Mouse (Mus musculus) liver, adult 2 months (tissue): ENCODE data around the gene Adgrf3. TPM values are rescaled to one million over a fixed set of nuclear protein-coding genes. Genes with fewer than 3 reads are reported as not detected.

Experiments used
- DNase-seq: peaks from one replicate; pipeline ENCODE4 v3.0.0-alpha.2; 2011; ENCODE audit warnings: low read depth, low spot score; ENCODE audit errors: extremely low read depth
- H3K27ac ChIP-seq: fragments of 200-500 bp; replicated peaks from 2 replicates; pipeline ENCODE4 v1.5.1; 2012; ENCODE audit warnings: low read depth, mild to moderate bottlenecking, control low read depth, inconsistent platforms, low read length; ENCODE audit not compliant: insufficient read depth
- H3K27me3 ChIP-seq: fragments of 200-500 bp; 2 replicates; pipeline ENCODE4 v1.6.1; 2012; ENCODE audit warnings: mild to moderate bottlenecking, moderate library complexity, low read length, inconsistent platforms; ENCODE audit not compliant: control insufficient read depth, insufficient read depth
- H3K36me3 ChIP-seq: fragments of 200-500 bp; 2 replicates; pipeline ENCODE4 v1.6.1; 2012; ENCODE audit warnings: low read length, inconsistent platforms; ENCODE audit not compliant: control insufficient read depth, insufficient read depth
- H3K4me1 ChIP-seq: fragments of 200-500 bp; 2 replicates; pipeline ENCODE4 v1.6.1; 2011; ENCODE audit warnings: low read length; ENCODE audit not compliant: control insufficient read depth, insufficient read depth
- H3K4me3 ChIP-seq: fragments of 200-500 bp; 2 replicates; pipeline ENCODE4 v1.5.1; 2011; ENCODE audit warnings: low read depth, mild to moderate bottlenecking, control low read depth, low read length, moderate library complexity; ENCODE audit not compliant: insufficient read depth
- H3K79me2 ChIP-seq: fragments of 200-500 bp; 2 replicates; pipeline ENCODE4 v1.6.1; 2012; ENCODE audit warnings: inconsistent platforms, mild to moderate bottlenecking, low read length, moderate library complexity; ENCODE audit not compliant: control insufficient read depth, insufficient read depth
- H3K9ac ChIP-seq: fragments of 200-500 bp; 2 replicates; pipeline ENCODE4 v1.6.1; 2012; ENCODE audit warnings: low read depth, mild to moderate bottlenecking, control low read depth, inconsistent platforms, low read length
- CTCF ChIP-seq: fragments of 200-500 bp; IDR thresholded peaks from 2 replicates; pipeline ENCODE4 v1.5.1; 2011; ENCODE audit warnings: low read depth, low read length, control low read depth
- POLR2A ChIP-seq: fragments of 200-500 bp; IDR thresholded peaks from 2 replicates; pipeline ENCODE4 v1.6.1; 2011; ENCODE audit warnings: low read length, control low read depth; ENCODE audit not compliant: insufficient read depth; ENCODE audit errors: extremely low read depth
- WGBS: fragments of 180-500 bp; shearing (Covaris S2); methylation state at CpG from one replicate; pipeline ENCODE4 v1.1.7; 2018; 5-methylcytosine and 5-hydroxymethylcytosine counted together
- polyA plus RNA-seq: library from polyadenylated mRNA; depleted of rRNA; stranded (reverse); fragments of >200 nt; gene quantifications from 2 replicates; pipeline ENCODE4 v1.2.3, GENCODE M21; 2012; rRNA removed
- total RNA-seq: library from RNA; depleted of rRNA; stranded (reverse); fragments of >200 nt; gene quantifications from 2 replicates; pipeline ENCODE4 v1.2.3, GENCODE M21; 2014; rRNA removed

Adgrf3 gene
- total RNA-seq = not detected in 2 replicates
- not detected in 2 replicates for polyA plus RNA-seq

DNA sequence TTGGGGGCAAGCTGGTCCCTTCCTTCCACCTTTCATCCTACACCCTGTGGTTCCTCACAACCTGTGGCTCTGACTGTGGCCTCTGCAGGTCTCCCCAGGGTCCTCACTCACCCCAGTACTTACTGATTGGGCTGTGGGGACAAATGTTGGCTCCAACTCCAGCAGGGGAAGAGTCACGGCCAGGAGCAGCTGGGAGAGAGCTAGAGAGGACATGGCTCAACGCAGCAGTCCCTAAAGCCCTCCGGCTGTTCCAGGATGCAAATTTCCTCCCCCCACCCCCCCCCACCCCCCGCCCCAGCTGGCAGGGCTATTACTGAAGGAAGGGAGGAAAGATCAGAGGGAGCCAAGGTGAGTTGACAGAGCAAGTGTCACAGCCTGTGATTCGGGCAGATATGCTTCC, at the start of gene Adgrf3:
TSS of gene Adgrf3 (minus strand) at position 230 of the 400 bp plus-strand sequence.
- TF ChIP-seq POLR2A (no peak), CTCF (no peak)
- Histone ChIP-seq H3K36me3 (no peaks in the 10 kb centered on the region), H3K4me1 (no peaks in the 10 kb centered on the region), H3K79me2 (no peaks in the 10 kb centered on the region), H3K27me3 (no peaks in the 10 kb centered on the region), H3K9ac (no peak within 1 kb of the TSS), H3K4me3 (no peak within 1 kb of the TSS), H3K27ac (no peak within 1 kb of the TSS)
- 80% methylated on average over 5 of the region's 5 CpGs for WGBS
- no peak for DNase-seq

DNA sequence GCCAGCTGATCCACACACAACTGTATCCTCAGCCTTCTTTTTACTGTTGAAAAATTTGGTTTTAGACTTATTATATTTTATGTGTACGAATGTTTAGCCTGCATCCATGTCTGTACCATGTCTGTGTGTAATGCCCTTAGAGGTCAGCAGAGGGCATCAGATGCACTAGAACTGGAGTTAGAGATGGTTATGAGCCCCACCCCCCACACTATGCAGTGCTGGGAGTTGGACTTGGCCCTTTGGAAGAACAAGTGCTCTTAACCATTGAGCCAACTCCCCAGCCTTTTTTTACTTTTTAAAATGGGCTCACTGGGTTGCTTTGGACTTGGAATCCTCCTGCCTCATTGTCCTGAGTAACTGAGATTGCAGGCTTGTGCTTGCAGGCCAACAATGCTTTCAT, 42.1 kb upstream of the Adgrf3 start:
- Histone ChIP-seq H3K4me1 (peaks cover 7% of the 10 kb centered on the region), H3K27me3 (no peaks in the 10 kb centered on the region), H3K27ac (no peak overlapping the region), H3K36me3 (peaks cover 7% of the 10 kb centered on the region), H3K4me3 (no peak overlapping the region), H3K79me2 (peaks cover 17% of the 10 kb centered on the region; the same call in 1 of the 2 replicates), H3K9ac (no peak overlapping the region)
- TF ChIP-seq CTCF = 0 out of 2 replicates have a peak, but pooled peaks have one; percentile 41
- no peak for TF ChIP-seq POLR2A
- 91% methylated on average over 1 of the region's 1 CpGs for WGBS
- peak; percentile 94 for DNase-seq

DNA sequence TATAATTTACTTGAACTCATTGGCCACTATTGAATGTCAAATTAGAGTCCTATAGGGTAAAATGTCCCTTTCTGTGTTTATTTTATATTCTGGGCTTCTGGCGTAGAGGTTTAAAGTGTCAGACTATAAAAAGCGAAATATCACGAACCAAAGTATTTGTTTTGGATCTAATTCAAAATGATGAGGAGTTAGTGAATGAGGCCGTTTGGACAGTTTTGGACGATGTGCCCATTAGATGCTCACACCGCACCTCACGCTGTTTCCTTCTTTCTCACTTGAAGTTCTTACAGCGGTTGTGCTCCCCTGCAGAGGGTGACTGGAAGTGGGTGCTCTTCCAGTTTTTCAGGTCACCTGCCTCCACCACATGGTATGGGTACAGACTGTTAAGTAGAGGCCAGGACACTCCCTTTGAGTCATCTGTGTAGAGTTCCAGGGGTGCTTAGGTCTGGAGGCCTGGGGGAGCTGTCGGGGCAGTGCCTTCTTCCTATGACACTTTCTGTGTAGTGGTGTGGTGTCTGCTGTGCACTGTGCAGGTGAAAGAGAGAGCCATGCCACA, 40.4 kb upstream of the Adgrf3 start:
- H3K27ac ChIP-seq = no peak overlapping the region

GRCm38 (mm10) chr5:30243741-30244140, 38.2 kb upstream of the Adgrf3 start:
- TF ChIP-seq POLR2A (no peak), CTCF (peak; percentile 49; the same call in 1 of the 2 replicates)
- no peak overlapping the region for H3K27ac ChIP-seq
- peak; percentile 64 for DNase-seq
- no peaks in the 10 kb centered on the region for H3K27me3 ChIP-seq
- H3K79me2 ChIP-seq = peaks cover 25% of the 10 kb centered on the region; the same call in 1 of the 2 replicates
- H3K9ac ChIP-seq = no peak overlapping the region
- no peak overlapping the region for H3K4me3 ChIP-seq
- H3K36me3 ChIP-seq = no peaks in the 10 kb centered on the region; the same call in 1 of the 2 replicates
- 50% methylated on average over 9 of the region's 9 CpGs for WGBS
- H3K4me1 ChIP-seq = peaks cover 17% of the 10 kb centered on the region

More for the DNA sequence above, 40.4 kb upstream of the Adgrf3 start:
- peaks cover 4% of the 10 kb centered on the region for H3K36me3 ChIP-seq
- H3K79me2 ChIP-seq = peaks cover 24% of the 10 kb centered on the region; the same call in 1 of the 2 replicates
- TF ChIP-seq POLR2A (no peak), CTCF (no peak)
- H3K9ac ChIP-seq = no peak overlapping the region
- H3K4me3 ChIP-seq = no peak overlapping the region
- H3K4me1 ChIP-seq = peaks cover 14% of the 10 kb centered on the region
- WGBS = 36% methylated on average over 9 of the region's 9 CpGs
- DNase-seq = peak; percentile 59
- H3K27me3 ChIP-seq = no peaks in the 10 kb centered on the region

DNA sequence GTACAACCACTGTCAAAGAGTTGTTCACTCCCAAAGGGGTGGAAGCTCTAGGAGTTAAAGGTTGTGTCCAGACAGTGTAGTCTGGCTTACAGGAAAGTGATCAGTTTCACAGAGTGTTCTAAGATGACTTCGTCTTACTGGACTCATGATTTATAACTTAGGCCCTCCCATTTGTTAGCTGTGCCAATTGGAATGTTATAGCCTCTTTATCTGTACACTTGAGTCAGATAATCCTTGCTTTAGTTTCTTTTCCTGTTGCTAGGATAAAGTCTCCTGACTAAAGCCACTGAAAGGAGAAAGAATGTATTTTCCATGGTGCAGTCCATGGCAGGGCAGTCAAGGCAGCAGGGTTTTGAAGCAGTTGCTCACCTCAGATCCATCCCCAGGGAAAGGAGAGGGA, 36.9 kb upstream of the Adgrf3 start:
- no peak for TF ChIP-seq CTCF
- TF ChIP-seq POLR2A = no peak
- H3K27me3 ChIP-seq = no peaks in the 10 kb centered on the region
- no peak for DNase-seq
- peaks cover 19% of the 10 kb centered on the region for H3K4me1 ChIP-seq
- H3K9ac ChIP-seq = no peak overlapping the region
- no peak overlapping the region for H3K4me3 ChIP-seq
- H3K36me3 ChIP-seq = no peaks in the 10 kb centered on the region
- H3K27ac ChIP-seq = no peak overlapping the region
- 21% methylated on average over 1 of the region's 1 CpGs for WGBS
- peaks cover 35% of the 10 kb centered on the region; the same call in 1 of the 2 replicates for H3K79me2 ChIP-seq

DNA sequence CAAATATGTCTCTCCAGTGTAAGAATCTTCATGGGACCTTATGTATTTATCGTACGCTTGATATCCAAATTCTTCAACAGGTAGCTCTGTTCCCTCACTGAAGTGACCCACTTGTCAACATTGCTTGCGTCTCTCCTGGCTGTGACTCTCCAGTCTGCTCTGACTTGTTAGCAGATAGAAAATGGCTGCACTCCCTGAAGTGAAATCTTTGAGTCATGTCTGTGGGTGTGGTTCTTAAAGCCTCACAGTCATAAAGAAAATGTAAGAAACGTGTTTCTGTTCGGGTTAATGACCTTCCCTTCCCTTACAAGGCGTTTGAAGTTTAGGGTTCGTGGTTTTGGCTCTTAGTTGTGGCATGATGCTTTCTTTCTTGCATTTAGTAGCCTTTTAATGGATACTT, 35.0 kb upstream of the Adgrf3 start:
- WGBS = 80% methylated on average over 7 of the region's 7 CpGs
- no peak overlapping the region for H3K9ac ChIP-seq
- peaks cover 42% of the 10 kb centered on the region; the same call in 1 of the 2 replicates for H3K79me2 ChIP-seq
- no peak overlapping the region for H3K4me3 ChIP-seq
- no peak for DNase-seq
- TF ChIP-seq POLR2A (no peak), CTCF (no peak)
- H3K36me3 ChIP-seq = no peaks in the 10 kb centered on the region
- peaks cover 30% of the 10 kb centered on the region for H3K4me1 ChIP-seq
- no peaks in the 10 kb centered on the region for H3K27me3 ChIP-seq
- H3K27ac ChIP-seq = no peak overlapping the region
